Mouse (Mus musculus) cortical plate, adult 2 months (tissue): Measurements from ENCODE around the gene Atp6v1g3. TPM values are rescaled to one million over a fixed set of nuclear protein-coding genes. Genes with fewer than 3 reads are reported as not detected.

Experiments used
- H3K27ac ChIP-seq: fragments of 200-500 bp; 2 replicates; pipeline ENCODE4 v1.5.1; 2012; ENCODE audit warnings: low read length, control low read depth, inconsistent platforms; ENCODE audit not compliant: insufficient read depth
- H3K4me1 ChIP-seq: fragments of 200-500 bp; 2 replicates; pipeline ENCODE4 v1.6.1; 2011; ENCODE audit warnings: low read length; ENCODE audit not compliant: control insufficient read depth, insufficient read depth
- H3K4me3 ChIP-seq: fragments of 200-500 bp; 2 replicates; pipeline ENCODE4 v1.5.1; 2011; ENCODE audit warnings: mild to moderate bottlenecking, low read length, control low read depth; ENCODE audit not compliant: insufficient read depth
- CTCF ChIP-seq: fragments of 200-500 bp; IDR thresholded peaks from 2 replicates; pipeline ENCODE4 v1.5.1; 2011; ENCODE audit warnings: mild to moderate bottlenecking, control low read depth, low read length; ENCODE audit not compliant: insufficient read depth; ENCODE audit errors: extremely low read depth
- POLR2A ChIP-seq: fragments of 200-500 bp; IDR thresholded peaks from 2 replicates; pipeline ENCODE4 v1.6.1; 2011; ENCODE audit warnings: mild to moderate bottlenecking, low read length, control low read depth; ENCODE audit not compliant: insufficient read depth; ENCODE audit errors: extremely low read depth
- polyA plus RNA-seq: library from polyadenylated mRNA; depleted of rRNA; stranded (reverse); fragments of >200 nt; gene quantifications from 2 replicates; pipeline ENCODE4 v1.2.3, GENCODE M21; 2012; rRNA removed

Gene Atp6v1g3
- not detected in 2 replicates for polyA plus RNA-seq

GRCm38 (mm10) chr1:138273438-138273837 lies at the start of gene Atp6v1g3:
Atp6v1g3 (plus strand) TSS chr1:138273738.
- H3K4me1 ChIP-seq = no peaks in the 10 kb centered on the region
- H3K27ac ChIP-seq = no peak within 1 kb of the TSS
- TF ChIP-seq CTCF (no peak), POLR2A (no peak)
- H3K4me3 ChIP-seq = no peak within 1 kb of the TSS

- Histone ChIP-seq H3K4me1 (no peaks in the 10 kb centered on the region), H3K4me3 (no peak overlapping the region), H3K27ac (no peak overlapping the region)
- no peak for TF ChIP-seq CTCF
- no peak for TF ChIP-seq POLR2A
Observed at GRCm38 (mm10) chr1:138233051-138233450, 40.5 kb upstream of the Atp6v1g3 start.

- Histone ChIP-seq H3K4me1 (no peaks in the 10 kb centered on the region), H3K4me3 (no peak overlapping the region), H3K27ac (no peak overlapping the region)
- no peak for TF ChIP-seq POLR2A
- TF ChIP-seq CTCF = no peak
Observed at GRCm38 (mm10) chr1:138237252-138237651, 36.3 kb upstream of the Atp6v1g3 start.

GRCm38 (mm10) chr1:138243947-138244346 lies 29.6 kb upstream of the Atp6v1g3 start:
- Histone ChIP-seq H3K27ac (no peak overlapping the region), H3K4me1 (no peaks in the 10 kb centered on the region), H3K4me3 (no peak overlapping the region)
- TF ChIP-seq POLR2A = no peak

GRCm38 (mm10) chr1:138244485-138244884 lies 29.1 kb upstream of the Atp6v1g3 start:
- H3K4me1 ChIP-seq = no peaks in the 10 kb centered on the region
- TF ChIP-seq POLR2A (no peak), CTCF (no peak)
- H3K4me3 ChIP-seq = no peak overlapping the region
- no peak overlapping the region for H3K27ac ChIP-seq

GRCm38 (mm10) chr1:138245103-138245502 lies 28.4 kb upstream of the Atp6v1g3 start:
- TF ChIP-seq POLR2A = no peak
- no peak for TF ChIP-seq CTCF
- no peak overlapping the region for H3K27ac ChIP-seq
- H3K4me3 ChIP-seq = no peak overlapping the region
- no peaks in the 10 kb centered on the region for H3K4me1 ChIP-seq

GRCm38 (mm10) chr1:138245533-138245932 lies 28.0 kb upstream of the Atp6v1g3 start:
- no peak overlapping the region for H3K27ac ChIP-seq
- TF ChIP-seq POLR2A = no peak
- TF ChIP-seq CTCF = no peak

GRCm38 (mm10) chr1:138246438-138247164 lies 26.9 kb upstream of the Atp6v1g3 start:
- Histone ChIP-seq H3K4me1 (no peaks in the 10 kb centered on the region), H3K4me3 (no peak overlapping the region)
- TF ChIP-seq POLR2A (no peak), CTCF (no peak)

More at GRCm38 (mm10) chr1:138245533-138245932, 28.0 kb upstream of the Atp6v1g3 start:
- H3K4me1 ChIP-seq = no peaks in the 10 kb centered on the region
- H3K4me3 ChIP-seq = no peak overlapping the region

GRCm38 (mm10) chr1:138247699-138248483 lies 25.6 kb upstream of the Atp6v1g3 start:
- H3K4me3 ChIP-seq = no peak overlapping the region
- TF ChIP-seq CTCF (no peak), POLR2A (no peak)
- H3K4me1 ChIP-seq = no peaks in the 10 kb centered on the region
- no peak overlapping the region for H3K27ac ChIP-seq

More at GRCm38 (mm10) chr1:138246438-138247164, 26.9 kb upstream of the Atp6v1g3 start:
- H3K27ac ChIP-seq = no peak overlapping the region
